Mouse (Mus musculus): ENCODE data around the gene Tmem200b.

- TF ChIP-seq CTCF (IDR thresholded peaks at IDR 0.05; ENCODE audit: low read depth) (no peak), EP300 (IDR thresholded peaks at IDR 0.05; ENCODE audit: low read depth) (no peak)
Measured at GRCm38 (mm10) chr4:131920141-131920594, 1.4 kb upstream of the Tmem200b start.
